Mouse (Mus musculus) MEL (cell line): ENCODE results near the gene Ninl. TPM values are rescaled to one million over a fixed set of nuclear protein-coding genes. Genes with fewer than 3 reads are reported as not detected.

Experiments used
- DNase-seq: peaks from one replicate; pipeline ENCODE4 v3.0.0; 2011; ENCODE audit warnings: low read depth, low spot score
- H3K27ac ChIP-seq: 2 replicates; pipeline ENCODE4 v1.5.1; 2012; ENCODE audit warnings: low read depth, mild to moderate bottlenecking, control low read depth, low read length, moderate library complexity; ENCODE audit not compliant: control insufficient read depth
- H3K27me3 ChIP-seq, 2 experiments: fragments of 150-350 bp in 1 of 2; sonication (generic) in 1 of 2; 2 replicates each; pipeline ENCODE4 v1.6.1; 2012; ENCODE audit warnings: low read length in 2 of 2, mild to moderate bottlenecking in 2 of 2, improper control_type of control experiment in 1 of 2, moderate library complexity in 1 of 2; ENCODE audit not compliant: insufficient read depth in 2 of 2, control insufficient read depth in 1 of 2
- H3K36me3 ChIP-seq, 2 experiments: 2 replicates each; pipeline ENCODE4 v1.6.1; 2012 to 2014; ENCODE audit warnings: low read length in 2 of 2, improper control_type of control experiment in 1 of 2, inconsistent platforms in 1 of 2, mild to moderate bottlenecking in 1 of 2; ENCODE audit not compliant: insufficient read depth in 2 of 2, control insufficient read depth in 1 of 2
- H3K4me1 ChIP-seq, 2 experiments: fragments of 150-350 bp in 1 of 2; sonication (generic) in 1 of 2; 2 replicates each; pipeline ENCODE4 v1.6.1; 2012; ENCODE audit warnings: low read length in 2 of 2, improper control_type of control experiment in 1 of 2, mild to moderate bottlenecking in 1 of 2; ENCODE audit not compliant: insufficient read depth in 2 of 2, control insufficient read depth in 1 of 2
- H3K4me3 ChIP-seq, 2 experiments: fragments of 150-350 bp in 1 of 2; sonication (generic) in 1 of 2; 2 replicates each; pipeline ENCODE4 v1.5.1; 2012; ENCODE audit warnings: low read depth in 2 of 2, low read length in 2 of 2, mild to moderate bottlenecking in 2 of 2, moderate library complexity in 2 of 2, control low read depth in 1 of 2, improper control_type of control experiment in 1 of 2; ENCODE audit not compliant: control insufficient read depth in 1 of 2, insufficient read depth in 1 of 2
- H3K79me2 ChIP-seq: 2 replicates; pipeline ENCODE4 v1.6.1; 2012; ENCODE audit warnings: mild to moderate bottlenecking, low read length, moderate library complexity; ENCODE audit not compliant: control insufficient read depth, poor library complexity, insufficient read depth
- H3K9ac ChIP-seq: 2 replicates; pipeline ENCODE4 v1.6.1; 2012; ENCODE audit warnings: low read depth, mild to moderate bottlenecking, control low read depth, low read length, moderate library complexity; ENCODE audit not compliant: control insufficient read depth, poor library complexity, severe bottlenecking
- H3K9me3 ChIP-seq: fragments of 150-350 bp; sonication (generic); replicated peaks from 2 replicates; pipeline ENCODE4 v1.6.1; 2012; ENCODE audit warnings: mild to moderate bottlenecking, low read length, improper control_type of control experiment, moderate library complexity; ENCODE audit not compliant: insufficient read depth
- BHLHE40 ChIP-seq: IDR thresholded peaks from 2 replicates; pipeline ENCODE4 v1.6.1; 2012; ENCODE audit warnings: low read depth, mild to moderate bottlenecking, inconsistent platforms, low read length, improper control_type of control experiment, borderline replicate concordance
- CHD1 ChIP-seq: IDR thresholded peaks from 2 replicates; pipeline ENCODE4 v1.6.1; 2012; ENCODE audit warnings: low read depth, mild to moderate bottlenecking, inconsistent platforms, low read length, improper control_type of control experiment
- CTCF ChIP-seq, 3 experiments: IDR thresholded peaks in 2 of 3; conservative IDR thresholded peaks in 1 of 3; 2 replicates each; pipeline ENCODE4 v1.5.1; 2011 to 2012; ENCODE audit warnings: low read length in 3 of 3, low read depth in 2 of 3, mild to moderate bottlenecking in 2 of 3, improper control_type of control experiment in 1 of 3, inconsistent platforms in 1 of 3, mixed read lengths in 1 of 3, moderate library complexity in 1 of 3; ENCODE audit not compliant: control insufficient read depth in 1 of 3, insufficient read depth in 1 of 3, poor library complexity in 1 of 3, severe bottlenecking in 1 of 3
- ELF1 ChIP-seq: IDR thresholded peaks from 2 replicates; pipeline ENCODE4 v1.6.1; 2014; ENCODE audit warnings: low read depth, mild to moderate bottlenecking, inconsistent platforms, low read length, improper control_type of control experiment, moderate library complexity
- EP300 ChIP-seq, 2 experiments: IDR thresholded peaks; 2 replicates each; pipeline ENCODE4 v1.6.1; 2011; ENCODE audit warnings: improper control_type of control experiment in 2 of 2, low read length in 2 of 2, low read depth in 1 of 2, mild to moderate bottlenecking in 1 of 2
- ETS1 ChIP-seq: IDR thresholded peaks from 2 replicates; pipeline ENCODE4 v1.6.1; 2012; ENCODE audit warnings: low read depth, mild to moderate bottlenecking, inconsistent platforms, low read length, improper control_type of control experiment, moderate library complexity
- MAFK ChIP-seq: IDR thresholded peaks from 2 replicates; pipeline ENCODE4 v1.6.1; 2011; ENCODE audit warnings: low read depth, mild to moderate bottlenecking, low read length, improper control_type of control experiment, borderline replicate concordance
- MEF2A ChIP-seq: IDR thresholded peaks from 2 replicates; pipeline ENCODE4 v1.6.1; 2014; ENCODE audit warnings: low read depth, mild to moderate bottlenecking, inconsistent platforms, low read length, improper control_type of control experiment; ENCODE audit not compliant: poor library complexity, insufficient replicate concordance, severe bottlenecking; ENCODE audit errors: extremely low read depth
- MXI1 ChIP-seq: IDR thresholded peaks from 2 replicates; pipeline ENCODE4 v1.6.1; 2011; ENCODE audit warnings: mild to moderate bottlenecking, low read depth, low read length, improper control_type of control experiment
- NELFE ChIP-seq: IDR thresholded peaks from 2 replicates; pipeline ENCODE4 v1.6.1; 2011; ENCODE audit warnings: low read depth, low read length, improper control_type of control experiment
- NRF1 ChIP-seq: IDR thresholded peaks from 2 replicates; pipeline ENCODE4 v1.6.1; 2014; ENCODE audit warnings: low read depth, mild to moderate bottlenecking, inconsistent platforms, low read length, improper control_type of control experiment, moderate library complexity; ENCODE audit not compliant: poor library complexity, insufficient read depth, severe bottlenecking
- POLR2A ChIP-seq, 2 experiments: IDR thresholded peaks; 2 replicates each; pipeline ENCODE4 v1.6.1; 2011 to 2012; ENCODE audit warnings: low read length in 2 of 2, mild to moderate bottlenecking in 2 of 2, control low read depth in 1 of 2, improper control_type of control experiment in 1 of 2, low read depth in 1 of 2, moderate library complexity in 1 of 2; ENCODE audit not compliant: control insufficient read depth in 1 of 2, insufficient read depth in 1 of 2, poor library complexity in 1 of 2
- POLR2AphosphoS2 ChIP-seq: IDR thresholded peaks from 2 replicates; pipeline ENCODE4 v1.6.1; 2011; ENCODE audit warnings: low read length, improper control_type of control experiment
- POLR2AphosphoS5 ChIP-seq: IDR thresholded peaks from 2 replicates; pipeline ENCODE4 v1.6.1; 2012; ENCODE audit warnings: low read depth, borderline replicate concordance, mild to moderate bottlenecking, inconsistent platforms, low read length, moderate library complexity, mixed read lengths
- RAD21 ChIP-seq: IDR thresholded peaks from 2 replicates; pipeline ENCODE4 v1.6.1; 2011; ENCODE audit warnings: mild to moderate bottlenecking, low read depth, low read length, improper control_type of control experiment
- RCOR1 ChIP-seq: IDR thresholded peaks from 2 replicates; pipeline ENCODE4 v1.6.1; 2012; ENCODE audit warnings: low read depth, mild to moderate bottlenecking, inconsistent platforms, low read length, improper control_type of control experiment
- SIN3A ChIP-seq: IDR thresholded peaks from 2 replicates; pipeline ENCODE4 v1.6.1; 2012; ENCODE audit warnings: low read length, improper control_type of control experiment, inconsistent platforms
- SMC3 ChIP-seq: IDR thresholded peaks from 2 replicates; pipeline ENCODE4 v1.6.1; 2011; ENCODE audit warnings: low read depth, low read length, improper control_type of control experiment
- TAL1 ChIP-seq: IDR thresholded peaks from 2 replicates; pipeline ENCODE4 v1.6.1; 2012; ENCODE audit warnings: mild to moderate bottlenecking, inconsistent platforms, low read length, moderate library complexity, mixed read lengths
- TBP ChIP-seq: IDR thresholded peaks from 2 replicates; pipeline ENCODE4 v1.8.0; 2011; ENCODE audit warnings: low read depth, low read length, improper control_type of control experiment
- TCF12 ChIP-seq: IDR thresholded peaks from 2 replicates; pipeline ENCODE4 v1.6.1; 2014; ENCODE audit warnings: low read depth, mild to moderate bottlenecking, inconsistent platforms, low read length, improper control_type of control experiment, moderate library complexity
- USF1 ChIP-seq: IDR thresholded peaks from 2 replicates; pipeline ENCODE4 v1.6.1; 2014; ENCODE audit warnings: low read depth, mild to moderate bottlenecking, inconsistent platforms, low read length, improper control_type of control experiment, moderate library complexity
- USF2 ChIP-seq, 2 experiments: IDR thresholded peaks; 2 replicates each; pipeline ENCODE4 v1.6.1; 2011 to 2012; ENCODE audit warnings: improper control_type of control experiment in 2 of 2, low read length in 2 of 2, borderline replicate concordance in 1 of 2, inconsistent platforms in 1 of 2, low read depth in 1 of 2, mild to moderate bottlenecking in 1 of 2; ENCODE audit not compliant: insufficient read depth in 1 of 2
- ZC3H11A ChIP-seq: IDR thresholded peaks from 2 replicates; pipeline ENCODE4 v1.6.1; 2012; ENCODE audit warnings: low read depth, mild to moderate bottlenecking, inconsistent platforms, low read length, improper control_type of control experiment
- ZNF384 ChIP-seq: IDR thresholded peaks from 2 replicates; pipeline ENCODE4 v1.6.1; 2012; ENCODE audit warnings: low read depth, mild to moderate bottlenecking, inconsistent platforms, low read length, improper control_type of control experiment
- polyA plus RNA-seq, 2 experiments: library from polyadenylated mRNA; stranded (reverse) in 1 of 2; unstranded in 1 of 2; fragments of >175 nt in 1 of 2; fragments of >200 nt in 1 of 2; gene quantifications; 2 replicates each; pipeline versions ENCODE4 v1.2.1 to v1.2.4; 2012; ENCODE audit warnings: low replicate concordance in 2 of 2, low read depth in 1 of 2; ENCODE audit not compliant: insufficient read length in 2 of 2, insufficient read depth in 1 of 2, missing spikeins in 1 of 2
- total RNA-seq: library from RNA; depleted of rRNA; stranded (reverse); fragments of 300-350 nt; gene quantifications from 2 replicates; pipeline ENCODE4 v1.2.3, GENCODE M21; 2012

The Ninl gene
- total and polyA plus RNA-seq, 3 experiments: 9.8 to 16.8 TPM; not detected in 1

DNA sequence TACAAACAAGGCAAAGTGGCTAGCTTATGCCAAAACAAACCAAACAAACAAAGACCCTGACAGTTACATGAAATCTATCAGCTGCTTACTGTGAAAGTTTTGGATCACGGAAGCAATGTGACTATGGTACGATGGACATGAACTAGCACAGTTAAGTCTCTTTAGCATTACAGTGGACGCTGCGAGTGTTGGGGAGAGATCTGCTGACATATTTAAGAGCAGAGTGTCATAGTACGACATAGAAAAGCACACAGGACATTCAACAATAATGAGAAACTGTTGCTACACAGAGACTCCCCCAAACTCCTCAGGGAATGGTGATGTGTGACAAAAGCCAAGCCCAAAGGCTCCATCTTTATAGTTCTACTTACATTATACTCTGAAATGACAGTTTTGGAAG, 95.2 kb downstream of the Ninl start:
- H3K4me3 ChIP-seq: no peak overlapping the region
- H3K36me3 ChIP-seq: no peaks in the 10 kb centered on the region
- TF ChIP-seq TBP (no peak), NELFE (no peak), BHLHE40 (no peak)
- H3K4me1 ChIP-seq: no peaks in the 10 kb centered on the region
- no peak overlapping the region for H3K27ac ChIP-seq
- H3K27me3 ChIP-seq: no peaks in the 10 kb centered on the region
- H3K79me2 ChIP-seq: no peaks in the 10 kb centered on the region
- H3K9ac ChIP-seq: no peak overlapping the region
- DNase-seq: no peak
- no peaks in the 10 kb centered on the region for H3K9me3 ChIP-seq

DNA sequence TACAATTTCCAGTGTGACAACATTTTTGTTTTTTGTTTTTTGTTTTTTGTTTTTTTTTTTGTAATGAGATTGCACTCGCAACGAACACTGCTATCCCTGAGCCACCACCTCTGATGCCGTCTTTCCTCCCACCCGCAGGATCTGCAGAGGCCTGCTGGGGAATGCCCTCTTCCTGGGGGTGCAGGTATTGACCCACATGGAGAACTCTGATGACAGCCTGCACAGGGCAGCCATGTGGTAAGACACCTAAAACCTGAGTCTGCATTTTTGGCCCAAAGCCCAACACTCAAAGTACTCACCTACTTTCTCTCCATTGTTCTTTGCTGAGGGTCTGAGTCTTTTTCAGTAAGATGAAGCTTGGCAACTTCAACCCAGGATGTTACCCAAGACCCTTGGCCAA, 104.5 kb downstream of the Ninl start:
- TF ChIP-seq ETS1 (no peak), MAFK (no peak)
- peaks cover 0 to 3% of the 10 kb centered on the region in 2 experiments; a peak in 1 of 4 replicates for H3K36me3 ChIP-seq
- no peak for DNase-seq

DNA sequence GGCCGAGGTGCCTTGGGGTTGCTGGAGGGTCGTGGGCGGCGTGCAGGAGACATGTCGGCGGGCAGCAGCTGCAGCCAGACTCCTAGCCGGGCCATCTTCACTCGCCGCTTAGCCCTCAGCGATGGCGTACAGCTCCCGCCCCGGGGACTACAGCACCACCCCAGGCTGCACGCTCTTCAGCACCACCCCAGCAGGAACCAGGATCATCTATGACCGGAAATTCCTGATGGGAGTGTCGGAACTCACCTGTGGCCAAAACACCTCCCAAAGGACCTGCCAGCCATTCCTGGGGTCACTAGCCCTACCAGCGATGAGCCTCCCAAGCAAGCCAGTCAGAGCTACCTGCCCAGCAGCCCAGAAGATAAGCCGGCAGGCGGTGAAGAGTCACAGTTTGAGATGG, 105.7 kb downstream of the Ninl start:
- Histone ChIP-seq H3K4me3 (no peak overlapping the region), H3K36me3 (peaks cover 0 to 3% of the 10 kb centered on the region in 2 experiments; a peak in 1 of 4 replicates), H3K79me2 (no peaks in the 10 kb centered on the region), H3K27ac (no peak overlapping the region), H3K27me3 (no peaks in the 10 kb centered on the region), H3K9me3 (no peaks in the 10 kb centered on the region), H3K9ac (no peak overlapping the region), H3K4me1 (no peaks in the 10 kb centered on the region)
- TF ChIP-seq SMC3 (no peak), TAL1 (no peak), ZC3H11A (no peak), USF1 (no peak), CTCF (IDR thresholded peaks at IDR 0.05 in 2 of 3, conservative IDR thresholded peaks at IDR 0.05 in 1 of 3; ENCODE audit: control insufficient read depth in 1 of 3, insufficient read depth in 1 of 3, low read depth in 2 of 3, low read length in 3 of 3, poor library complexity in 1 of 3, severe bottlenecking in 1 of 3) (no peak), RAD21 (no peak), POLR2AphosphoS2 (no peak), USF2 (IDR thresholded peaks at IDR 0.05; ENCODE audit: borderline replicate concordance in 1 of 2, insufficient read depth in 1 of 2, low read depth in 1 of 2, low read length in 2 of 2) (no peak), POLR2AphosphoS5 (no peak), CHD1 (no peak), EP300 (IDR thresholded peaks at IDR 0.05; ENCODE audit: low read depth in 1 of 2, low read length in 2 of 2) (no peak), MEF2A (no peak), TCF12 (no peak), SIN3A (no peak), ELF1 (no peak), NRF1 (no peak), RCOR1 (no peak), MXI1 (no peak), POLR2A (IDR thresholded peaks at IDR 0.05; ENCODE audit: control insufficient read depth in 1 of 2, insufficient read depth in 1 of 2, low read depth in 1 of 2, low read length in 2 of 2, poor library complexity in 1 of 2) (no peak), ZNF384 (no peak)
- DNase-seq: no peak

More for the DNA sequence above, 104.5 kb downstream of the Ninl start:
- Histone ChIP-seq H3K9me3 (no peaks in the 10 kb centered on the region), H3K4me3 (no peak overlapping the region), H3K4me1 (no peaks in the 10 kb centered on the region), H3K79me2 (no peaks in the 10 kb centered on the region), H3K27ac (no peak overlapping the region), H3K9ac (no peak overlapping the region), H3K27me3 (no peaks in the 10 kb centered on the region)
